Mouse (Mus musculus) CH12.LX (cell line): ENCODE measurements at regions not wholly inside any gene's neighbourhood (a gene's known extent, or its start where the extent isn't known, plus 50 kb on each side); places are given as distances from the start of the nearest gene placed in this dataset.

Experiments
- DNase-seq: peaks from one replicate; pipeline ENCODE4 v3.0.0-alpha.2; 2013; ENCODE audit errors: extremely low read depth
- H3K27ac ChIP-seq: 2 replicates; pipeline ENCODE4 v1.5.1; 2012; ENCODE audit warnings: low read depth, mild to moderate bottlenecking, control low read depth, moderate library complexity; ENCODE audit not compliant: insufficient read depth
- H3K27me3 ChIP-seq: replicated peaks from 2 replicates; pipeline ENCODE3; 2012; ENCODE audit warnings: inconsistent platforms
- H3K36me3 ChIP-seq, 2 experiments: replicated peaks in 1 of 2; 2 replicates each; pipeline versions ENCODE3 to v1.6.1; 2012; ENCODE audit warnings: inconsistent platforms in 1 of 2, low read length in 1 of 2, mild to moderate bottlenecking in 1 of 2, mixed read lengths in 1 of 2, moderate library complexity in 1 of 2; ENCODE audit not compliant: control insufficient read depth in 1 of 2, insufficient read depth in 1 of 2
- H3K4me1 ChIP-seq, 2 experiments: 2 replicates each; pipeline ENCODE4 v1.6.1; 2012; ENCODE audit warnings: inconsistent platforms in 1 of 2, moderate library complexity in 1 of 2; ENCODE audit not compliant: insufficient read depth in 2 of 2, control insufficient read depth in 1 of 2
- H3K4me2 ChIP-seq: 2 replicates; pipeline ENCODE4 v1.6.1; 2012; ENCODE audit warnings: low read depth, mild to moderate bottlenecking, control low read depth; ENCODE audit not compliant: poor library complexity, insufficient read depth, severe bottlenecking
- H3K4me3 ChIP-seq, 3 experiments: fragments of 150-350 bp in 1 of 3; sonication (generic) in 1 of 3; replicated peaks in 1 of 3; 2 replicates each; pipeline versions ENCODE3 to v1.5.1; 2011 to 2012; ENCODE audit warnings: low read depth in 2 of 3, low read length in 2 of 3, mild to moderate bottlenecking in 2 of 3, moderate library complexity in 2 of 3, control low read depth in 1 of 3, improper control_type of control experiment in 1 of 3, inconsistent platforms in 1 of 3, mixed read lengths in 1 of 3; ENCODE audit not compliant: poor library complexity in 1 of 3
- H3K79me2 ChIP-seq: replicated peaks from 2 replicates; pipeline ENCODE4 v1.6.1; 2012; ENCODE audit warnings: mild to moderate bottlenecking, moderate library complexity; ENCODE audit not compliant: control insufficient read depth, poor library complexity, insufficient read depth, severe bottlenecking; ENCODE audit errors: extremely low read depth
- H3K9ac ChIP-seq: 2 replicates; pipeline ENCODE4 v1.6.1; 2012; ENCODE audit warnings: low read depth, mild to moderate bottlenecking, control low read depth, moderate library complexity; ENCODE audit not compliant: insufficient read depth
- H3K9me3 ChIP-seq: replicated peaks from 2 replicates; pipeline ENCODE3; 2012; ENCODE audit warnings: low read length, inconsistent platforms, mixed read lengths
- BHLHE40 ChIP-seq: IDR thresholded peaks from 2 replicates; pipeline ENCODE4 v1.6.1; 2011; ENCODE audit warnings: mild to moderate bottlenecking, low read depth, low read length, improper control_type of control experiment
- CHD1 ChIP-seq: IDR thresholded peaks from 2 replicates; pipeline ENCODE4 v1.6.1; 2012; ENCODE audit warnings: low read depth, low read length, improper control_type of control experiment, inconsistent platforms
- JUN ChIP-seq: IDR thresholded peaks from 2 replicates; pipeline ENCODE4 v1.6.1; 2011; ENCODE audit warnings: low read depth, mild to moderate bottlenecking, low read length, improper control_type of control experiment, moderate library complexity; ENCODE audit not compliant: insufficient read depth
- KAT2A ChIP-seq: IDR thresholded peaks from 2 replicates; pipeline ENCODE4 v1.6.1; 2012; ENCODE audit warnings: low read length, improper control_type of control experiment, inconsistent platforms; ENCODE audit not compliant: insufficient replicate concordance
- MAZ ChIP-seq: IDR thresholded peaks from 2 replicates; pipeline ENCODE4 v1.6.1; 2012; ENCODE audit warnings: low read depth, mild to moderate bottlenecking, inconsistent platforms, low read length, improper control_type of control experiment, moderate library complexity
- MEF2A ChIP-seq: IDR thresholded peaks from 2 replicates; pipeline ENCODE4 v1.6.1; 2014; ENCODE audit warnings: low read depth, mild to moderate bottlenecking, inconsistent platforms, low read length, improper control_type of control experiment, borderline replicate concordance
- MXI1 ChIP-seq: IDR thresholded peaks from 2 replicates; pipeline ENCODE4 v1.6.1; 2011; ENCODE audit warnings: mild to moderate bottlenecking, low read depth, low read length, improper control_type of control experiment
- NRF1 ChIP-seq: IDR thresholded peaks from 2 replicates; pipeline ENCODE4 v1.6.1; 2014; ENCODE audit warnings: low read depth, mild to moderate bottlenecking, inconsistent platforms, low read length, improper control_type of control experiment, moderate library complexity
- PAX5 ChIP-seq: IDR thresholded peaks from 2 replicates; pipeline ENCODE4 v1.6.1; 2012; ENCODE audit warnings: low read length, inconsistent platforms, mixed read lengths
- RCOR1 ChIP-seq: conservative IDR thresholded peaks from 2 replicates; pipeline ENCODE4 v1.6.1; 2012; ENCODE audit warnings: low read depth, mild to moderate bottlenecking, inconsistent platforms, low read length, improper control_type of control experiment
- SMC3 ChIP-seq: IDR thresholded peaks from 2 replicates; pipeline ENCODE4 v1.6.1; 2011; ENCODE audit warnings: low read depth, low read length, improper control_type of control experiment
- UBTF ChIP-seq: IDR thresholded peaks from 2 replicates; pipeline ENCODE4 v1.6.1; 2012; ENCODE audit warnings: low read depth, mild to moderate bottlenecking, inconsistent platforms, low read length, improper control_type of control experiment, moderate library complexity
- ZNF384 ChIP-seq: IDR thresholded peaks from 2 replicates; pipeline ENCODE4 v1.6.1; 2012; ENCODE audit warnings: low read depth, low read length, improper control_type of control experiment, inconsistent platforms
- dilution Hi-C: fragments of 300-500 bp; cut with MboI; formaldehyde crosslinking; loops from 2 replicates; pipeline ENCODE4 v1.14.3; 2020; ENCODE audit warnings: low sequenced_read_pairs; ENCODE audit not compliant: extremely low pct_unique_long_range_greater_than_20kb, extremely low pct_ligation_motif_present
- in situ Hi-C: fragments of 300-500 bp; cut with MboI; formaldehyde crosslinking; loops from 3 replicates; pipeline ENCODE4 v1.14.3; 2019; ENCODE audit warnings: low sequenced_read_pairs, low pct_ligation_motif_present, low pct_unique_long_range_greater_than_20kb, mixed read lengths

DNA sequence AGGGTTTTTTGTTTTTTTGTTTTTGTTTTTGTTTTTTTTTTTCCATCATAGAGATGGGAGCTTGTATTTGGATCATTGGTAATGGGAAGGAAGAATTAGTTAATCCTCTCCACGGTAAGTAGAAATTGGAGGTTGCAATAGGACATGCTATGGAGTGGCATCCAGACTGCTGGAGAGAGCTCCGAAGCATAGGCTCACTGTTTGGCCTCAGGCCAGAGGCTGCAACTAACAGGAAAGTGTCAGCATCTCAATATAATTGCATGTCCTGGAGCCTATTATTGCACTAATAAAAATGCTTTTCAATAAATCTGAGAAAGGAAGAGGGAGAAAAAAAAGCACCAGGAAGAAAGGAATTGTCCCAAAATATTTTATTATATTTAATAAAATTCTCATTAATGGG lies 193.0 kb downstream of the Cetn3 start:
- H3K9ac ChIP-seq: no peak overlapping the region
- DNase-seq: no peak
- in situ Hi-C loops: no loop called here
- H3K9me3 ChIP-seq: no peaks in the 10 kb centered on the region
- no peak overlapping the region for H3K4me2 ChIP-seq
- dilution Hi-C loops: no loop called here
- H3K4me1 ChIP-seq: peaks cover 0 to 4% of the 10 kb centered on the region in 2 experiments; a peak in 2 of 4 replicates
- H3K27me3 ChIP-seq: no peaks in the 10 kb centered on the region
- H3K4me3 ChIP-seq: no peak overlapping the region
- no peak overlapping the region for H3K27ac ChIP-seq
- H3K36me3 ChIP-seq: no peaks in the 10 kb centered on the region
- TF ChIP-seq SMC3: no peak
- TF ChIP-seq, all 38 proteins: peak for 0
- no peaks in the 10 kb centered on the region for H3K79me2 ChIP-seq

DNA sequence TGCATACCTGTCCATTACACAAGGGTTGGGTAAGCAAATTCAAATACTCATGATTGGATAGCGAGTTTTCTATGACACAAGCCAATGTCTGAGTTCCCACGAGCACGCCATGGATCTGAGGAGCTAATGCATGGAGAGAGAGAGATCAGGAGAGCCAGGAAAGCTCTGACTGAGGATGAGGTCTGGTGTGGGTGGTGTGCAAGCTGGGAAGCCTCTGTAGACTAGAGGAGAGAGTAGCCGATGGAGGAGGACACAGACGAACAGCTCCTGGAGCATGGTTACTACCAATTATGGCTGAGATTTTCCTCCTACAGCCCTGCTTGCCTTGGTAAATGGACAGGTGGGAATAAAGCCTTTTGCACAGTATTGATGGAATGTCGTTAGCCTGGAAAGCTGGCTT lies 195.1 kb downstream of the Cetn3 start:
- in situ Hi-C loops (no loop called here), dilution Hi-C loops (no loop called here)
- Histone ChIP-seq H3K4me2 (no peak overlapping the region), H3K4me3 (no peak overlapping the region), H3K79me2 (no peaks in the 10 kb centered on the region), H3K36me3 (no peaks in the 10 kb centered on the region), H3K27me3 (no peaks in the 10 kb centered on the region), H3K4me1 (no peaks in the 10 kb centered on the region), H3K9me3 (no peaks in the 10 kb centered on the region), H3K27ac (no peak overlapping the region), H3K9ac (no peak overlapping the region)
- no peak for TF ChIP-seq KAT2A
- no peak for TF ChIP-seq MEF2A
- TF ChIP-seq BHLHE40: no peak
- no peak for TF ChIP-seq ZNF384
- no peak for TF ChIP-seq PAX5
- no peak for TF ChIP-seq JUN
- no peak for TF ChIP-seq CHD1
- TF ChIP-seq MAZ: no peak
- TF ChIP-seq SMC3: no peak
- no peak for TF ChIP-seq MXI1
- no peak for TF ChIP-seq UBTF
- TF ChIP-seq NRF1: no peak
- DNase-seq: no peak

DNA sequence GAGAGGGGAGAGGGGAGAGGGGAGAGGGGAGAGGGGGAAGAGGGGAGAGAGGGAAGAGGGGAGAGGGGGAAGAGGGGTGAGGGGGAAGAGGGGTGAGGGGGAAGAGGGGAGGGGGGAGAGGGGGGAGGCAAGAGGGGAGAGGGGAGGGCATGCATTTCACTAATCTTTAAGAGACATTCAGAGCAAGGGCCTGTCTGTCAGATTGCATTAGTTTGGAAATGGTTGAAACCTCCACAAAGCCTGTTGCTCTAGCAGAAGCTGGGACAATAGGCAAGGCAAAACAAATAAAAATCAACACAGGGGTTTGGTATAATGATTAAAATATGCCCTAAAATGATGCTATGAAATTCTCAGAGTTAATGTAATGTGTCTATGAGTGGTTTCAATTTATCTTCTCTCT lies 196.4 kb downstream of the Cetn3 start:
- in situ Hi-C loops: no loop called here
- Histone ChIP-seq H3K9me3 (no peaks in the 10 kb centered on the region), H3K27me3 (no peaks in the 10 kb centered on the region), H3K79me2 (no peaks in the 10 kb centered on the region), H3K4me2 (no peak overlapping the region), H3K4me3 (no peak overlapping the region), H3K36me3 (no peaks in the 10 kb centered on the region), H3K9ac (no peak overlapping the region), H3K4me1 (no peaks in the 10 kb centered on the region), H3K27ac (no peak overlapping the region)
- DNase-seq: no peak
- no peak for TF ChIP-seq SMC3
- no peak for TF ChIP-seq RCOR1
- dilution Hi-C loops: no loop called here
